ENCODE assay signal across 11 mouse cellular contexts in the genomic region with DNA sequence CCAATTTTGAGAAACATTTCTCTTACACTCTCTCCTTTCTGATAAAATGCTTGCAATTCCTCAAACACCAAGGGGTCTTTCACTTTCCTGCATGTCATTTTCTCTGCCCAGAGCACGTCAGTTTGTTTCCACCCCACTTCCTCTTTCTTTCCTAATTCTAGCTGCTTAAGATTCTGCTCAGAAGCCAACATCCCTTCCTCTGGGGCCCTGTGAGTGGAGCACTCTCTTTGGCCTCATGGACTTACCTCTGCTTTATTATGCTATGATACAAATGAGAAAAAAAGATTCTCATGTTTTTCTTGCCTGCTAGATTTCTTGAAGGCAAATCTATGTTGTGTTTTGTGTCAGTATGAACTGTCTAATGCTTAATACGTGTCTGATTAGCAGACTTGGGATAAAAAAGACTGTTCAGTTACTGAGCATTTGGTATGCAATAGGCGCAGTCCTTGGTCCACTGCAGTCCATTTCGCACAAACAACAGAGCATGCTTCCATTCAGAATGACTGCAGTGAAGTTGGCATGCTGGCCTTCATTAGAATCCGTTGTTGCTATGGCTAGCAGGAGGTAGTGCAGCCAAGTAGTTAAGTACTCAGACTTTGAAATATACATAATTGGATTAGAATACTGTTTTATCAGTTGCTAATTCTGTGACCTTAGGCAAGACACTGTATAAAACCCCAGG.
DNase-seq lines count a peak whose midpoint lies in the region; ATAC-seq lines count a peak whose summit lies in the region.
"Had no signal": no experiment of that assay in that cellular context is flagged by ENCODE, and none has a peak within 500 bp of the region (broad histone marks: within the 10 kb centered on the region; RNA-seq: fewer than 3 reads in every experiment).

No protein-coding gene starts in this region.

- no peak for ATAC-seq in kidney, embryonic 16.5 days (ENCODE audit: low FRiP score, low TSS enrichment)

- no peaks in the 10 kb centered on the region for H3K27me3 ChIP-seq in kidney, embryonic 16.5 days (ENCODE audit: insufficient read depth, low read length)
- H3K27me3 ChIP-seq: embryonic facial prominence, embryonic 12.5 days had no signal

- no peak overlapping the region for H3K9ac ChIP-seq in kidney, embryonic 16.5 days (replicated peaks; ENCODE audit: low read length)
- H3K9ac ChIP-seq: embryonic facial prominence, embryonic 12.5 days; lung, embryonic 14.5 days had no signal

- no peak overlapping the region for H3K27ac ChIP-seq in kidney, embryonic 16.5 days (ENCODE audit: low read length)
- H3K27ac ChIP-seq: embryonic facial prominence, embryonic 12.5 days had no signal

- H3K4me3 ChIP-seq in kidney, embryonic 16.5 days (ENCODE audit: low read length): no peak overlapping the region
- H3K4me3 ChIP-seq: embryonic facial prominence, embryonic 12.5 days had no signal

- no peaks in the 10 kb centered on the region for H3K36me3 ChIP-seq in kidney, embryonic 16.5 days (ENCODE audit: insufficient read depth, low read length)
- H3K36me3 ChIP-seq: embryonic facial prominence, embryonic 12.5 days had no signal

- intact Hi-C loops in heart, postnatal 25 days (cut with DNase I): loop anchor here (2.0 kb wide), 1 partner anchor 35 kb away; no protein-coding TSS in a partner anchor

- 80% methylated on average over 5 of the region's 5 CpGs for WGBS in kidney, embryonic 16.5 days

- peak; percentile 90 for DNase-seq in heart, adult 11 months
- DNase-seq in heart, postnatal 25 days (ENCODE audit: low spot score): no peak
- DNase-seq in A20 (ENCODE audit: low read depth, low spot score): peak; percentile 55
- DNase-seq in cerebellum, postnatal 10 days: peak; percentile 25 to 34
- DNase-seq in layer of hippocampus, adult 8-10 months (ENCODE audit: low spot score in 2 of 2): peak; percentile 28 to 57
- no peak for DNase-seq in ovary, postnatal 36 days (ENCODE audit: low spot score)
- DNase-seq in T-cell, adult 2 months (ENCODE audit: low spot score): no peak
- DNase-seq: kidney, adult 18-20 months; lung, embryonic 14.5 days had no signal

- H3K4me1 ChIP-seq in kidney, embryonic 16.5 days (ENCODE audit: insufficient read depth, low read length): no peaks in the 10 kb centered on the region

- no peaks in the 10 kb centered on the region for H3K9me3 ChIP-seq in kidney, embryonic 16.5 days (ENCODE audit: low read length)
- H3K9me3 ChIP-seq: embryonic facial prominence, embryonic 12.5 days had no signal

- H3K4me2 ChIP-seq in kidney, embryonic 16.5 days (replicated peaks; ENCODE audit: low read depth, low read length): no peak overlapping the region
- H3K4me2 ChIP-seq: embryonic facial prominence, embryonic 12.5 days; lung, embryonic 14.5 days had no signal

Comparison
In these comparisons a context has a peak if more than half of its experiments do, and no peak if none do; other contexts are left out.
1. DNase-seq: peak in heart, adult 11 months (single experiment), A20 (single experiment), cerebellum, postnatal 10 days (2 of 2) and layer of hippocampus, adult 8-10 months (2 of 2); none in heart, postnatal 25 days (single experiment), ovary, postnatal 36 days (single experiment) and T-cell, adult 2 months (single experiment).